Mouse (Mus musculus) neural tube, embryonic 10.5 days (tissue): ENCODE results near the gene AW549877.
A peak's percentile ranks its signal among the peaks of the same experiment; 100 is the strongest.

Experiments
- DNase-seq: peaks from one replicate; pipeline ENCODE4 v3.0.0-alpha.2; 2017; ENCODE audit warnings: low spot score; ENCODE audit errors: extremely low spot score

AW549877 gene

GRCm38 (mm10) chr15:3984876-3985275 is 10.7 kb downstream of the AW549877 start:
- no peak for DNase-seq

GRCm38 (mm10) chr15:3982732-3983131 is 12.8 kb downstream of the AW549877 start:
- no peak for DNase-seq

- DNase-seq, result no peak
Measured at GRCm38 (mm10) chr15:3979871-3980270, 15.7 kb downstream of the AW549877 start.

GRCm38 (mm10) chr15:3979061-3979848 is 16.3 kb downstream of the AW549877 start, which contains the start of gene Fbxo4:
TSS of gene Fbxo4 (minus strand) at chr15:3979573.
- DNase-seq, result peak; percentile 80

GRCm38 (mm10) chr15:3978279-3978678 is 17.3 kb downstream of the AW549877 start:
- no peak for DNase-seq

- DNase-seq, result no peak
Measured at GRCm38 (mm10) chr15:3973300-3973699, 22.2 kb downstream of the AW549877 start.

GRCm38 (mm10) chr15:3970193-3970592 is 25.4 kb downstream of the AW549877 start:
- no peak for DNase-seq

- DNase-seq, result no peak
Measured at GRCm38 (mm10) chr15:3969743-3970142, 25.8 kb downstream of the AW549877 start.

GRCm38 (mm10) chr15:3962251-3962650 is 33.3 kb downstream of the AW549877 start:
- DNase-seq, result no peak

GRCm38 (mm10) chr15:3960094-3960493 is 35.5 kb downstream of the AW549877 start:
- DNase-seq, result no peak

- DNase-seq, result no peak
Measured at GRCm38 (mm10) chr15:3957982-3958381, 37.6 kb downstream of the AW549877 start.

- no peak for DNase-seq
Measured at GRCm38 (mm10) chr15:3954971-3955370, 40.6 kb downstream of the AW549877 start.

GRCm38 (mm10) chr15:3938132-3938531 is 57.4 kb downstream of the AW549877 start:
- no peak for DNase-seq

- DNase-seq, result no peak
Measured at GRCm38 (mm10) chr15:3936056-3936455, 59.5 kb downstream of the AW549877 start.

- DNase-seq, result no peak
Measured at GRCm38 (mm10) chr15:3933466-3933865, 62.1 kb downstream of the AW549877 start.
